Mouse (Mus musculus) macrophage (primary cell): ENCODE results near the gene Ciz1. TPM values are rescaled to one million over a fixed set of nuclear protein-coding genes. Genes with fewer than 3 reads are reported as not detected.

Source experiments
- H3K27ac ChIP-seq: fragments of 350-480 bp; formaldehyde crosslinking; 2 replicates; pipeline ENCODE4 v1.9.0; 2021
- H3K36me3 ChIP-seq: fragments of 350-480 bp; formaldehyde crosslinking; 2 replicates; pipeline ENCODE4 v1.9.0; 2021; ENCODE audit errors: inconsistent target
- H3K4me3 ChIP-seq: fragments of 350-480 bp; formaldehyde crosslinking; 2 replicates; pipeline ENCODE4 v1.9.0; 2021; ENCODE audit errors: inconsistent target
- H3K79me2 ChIP-seq: fragments of 350-480 bp; formaldehyde crosslinking; 2 replicates; pipeline ENCODE4 v1.9.0; 2021; ENCODE audit errors: inconsistent target
- WGBS: methylation state at CpG from one replicate; pipeline ENCODE4 v1.1.7; 2026; ENCODE audit warnings: inconsistent platforms; ENCODE audit not compliant: missing documents; 5-methylcytosine and 5-hydroxymethylcytosine counted together
- polyA plus RNA-seq: library from polyadenylated mRNA; stranded (reverse); fragments of 250-400 nt; gene quantifications from 3 replicates; pipeline ENCODE4 v1.2.4, GENCODE M21; 2018; ENCODE audit warnings: inconsistent platforms

The Ciz1 gene
- polyA plus RNA-seq, 1 experiment from 2014 or later = 118 TPM

DNA sequence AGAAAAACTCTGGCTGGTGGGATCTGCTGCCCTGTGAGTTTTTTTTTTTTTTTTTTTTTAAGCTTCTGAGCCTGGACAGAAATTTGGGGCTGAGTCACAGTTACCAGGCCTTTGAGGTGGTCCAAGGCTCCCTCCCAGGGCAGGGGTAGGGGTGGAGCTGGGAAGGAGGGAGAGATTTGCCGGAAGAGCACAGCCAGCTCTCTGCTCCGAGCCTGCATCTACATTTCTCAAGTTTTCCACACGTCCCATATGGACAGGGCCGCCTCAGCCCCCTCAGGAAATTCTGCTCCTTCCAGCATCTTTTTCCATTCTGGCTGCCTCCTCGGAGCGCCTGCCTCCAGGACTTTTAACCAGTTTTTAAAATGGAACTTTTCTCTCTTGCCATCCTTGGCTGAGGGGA, 22.6 kb upstream of the Ciz1 start:
- H3K4me3 ChIP-seq = no peak overlapping the region
- H3K79me2 ChIP-seq = no peaks in the 10 kb centered on the region
- no peak overlapping the region for H3K27ac ChIP-seq
- 86% methylated on average over 6 of the region's 6 CpGs for WGBS
- H3K36me3 ChIP-seq = no peaks in the 10 kb centered on the region

DNA sequence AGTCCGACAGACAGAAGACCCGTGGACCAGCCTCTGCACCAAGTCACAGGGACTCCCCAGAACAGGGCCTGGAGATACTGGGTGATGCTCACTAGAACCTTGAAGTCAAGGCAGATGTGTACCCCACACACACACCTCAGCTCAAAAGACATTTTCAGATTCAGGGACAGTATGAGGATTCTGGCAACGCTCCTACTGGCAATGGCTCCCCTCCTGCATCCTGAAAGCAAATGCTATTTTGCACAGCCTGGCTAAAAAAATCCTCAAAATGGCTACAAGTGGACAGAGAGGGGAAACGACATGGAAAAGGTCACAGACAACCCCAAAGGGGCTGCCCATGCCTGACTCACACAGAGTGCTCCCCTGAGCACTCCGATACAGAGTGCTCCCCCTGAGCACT, 20.0 kb upstream of the Ciz1 start:
- H3K4me3 ChIP-seq = no peak overlapping the region
- no peak overlapping the region for H3K27ac ChIP-seq
- H3K36me3 ChIP-seq = no peaks in the 10 kb centered on the region
- no peaks in the 10 kb centered on the region for H3K79me2 ChIP-seq
- 73% methylated on average over 4 of the region's 5 CpGs for WGBS

DNA sequence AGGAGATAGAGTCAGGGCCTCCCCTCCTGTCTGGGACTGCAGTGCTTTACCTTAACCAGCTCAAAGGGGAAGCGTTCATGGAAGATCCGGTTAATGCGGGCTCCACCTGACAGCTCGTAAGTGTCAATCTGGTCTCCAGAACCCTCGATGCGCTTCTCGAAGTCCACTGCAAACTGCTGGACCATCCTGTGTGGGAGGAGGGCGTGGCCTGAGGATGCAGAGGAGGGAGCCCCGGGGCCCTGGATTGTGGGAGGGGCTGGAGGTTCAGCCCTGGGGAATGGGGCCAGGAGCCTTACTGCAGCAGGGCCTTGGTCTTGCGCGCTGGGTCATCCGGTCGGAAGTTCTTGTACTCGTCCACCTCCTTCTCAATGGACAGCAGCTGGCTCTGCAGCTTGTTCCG, 16.2 kb upstream of the Ciz1 start:
- Histone ChIP-seq H3K79me2 (no peaks in the 10 kb centered on the region), H3K36me3 (no peaks in the 10 kb centered on the region), H3K4me3 (no peak overlapping the region), H3K27ac (no peak overlapping the region)
- WGBS = 50% methylated on average over 15 of the region's 15 CpGs

DNA sequence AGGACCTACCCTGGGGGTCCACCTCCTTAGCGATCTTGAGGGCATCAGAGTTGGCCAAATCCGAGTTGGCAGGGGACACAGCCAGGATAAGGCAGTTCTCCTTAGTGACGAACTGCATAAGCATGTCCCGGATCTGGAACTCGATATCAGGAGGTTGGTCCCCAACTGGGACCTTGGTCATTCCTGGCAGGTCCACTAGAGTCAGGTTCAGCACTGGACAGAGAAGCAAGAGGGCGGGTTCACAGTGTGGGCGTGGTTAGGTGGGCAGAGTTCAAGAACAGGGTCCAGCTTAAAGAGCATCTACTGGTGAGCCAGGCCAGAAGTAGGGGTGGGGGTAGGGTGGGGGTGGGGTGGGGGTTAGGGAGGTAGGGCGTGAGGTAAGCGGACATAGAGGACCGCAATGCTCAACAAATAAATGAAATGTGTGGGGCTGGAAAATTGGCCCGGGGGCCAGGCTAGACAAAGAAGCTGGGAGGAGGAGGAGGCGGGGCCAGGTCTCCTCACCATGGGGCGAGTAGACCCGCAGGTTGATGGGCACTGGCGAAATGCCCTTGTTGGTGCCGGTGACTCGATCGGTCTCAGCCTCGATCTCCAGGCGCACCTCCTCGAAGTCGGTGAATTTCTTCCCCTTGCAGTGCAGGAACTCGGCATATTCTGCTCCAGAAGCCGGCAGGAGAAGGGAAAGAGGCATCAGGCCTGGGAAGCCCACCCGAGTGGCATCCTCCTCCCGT, 12.1 kb upstream of the Ciz1 start:
- Histone ChIP-seq H3K27ac (no peak overlapping the region), H3K4me3 (no peak overlapping the region)

DNA sequence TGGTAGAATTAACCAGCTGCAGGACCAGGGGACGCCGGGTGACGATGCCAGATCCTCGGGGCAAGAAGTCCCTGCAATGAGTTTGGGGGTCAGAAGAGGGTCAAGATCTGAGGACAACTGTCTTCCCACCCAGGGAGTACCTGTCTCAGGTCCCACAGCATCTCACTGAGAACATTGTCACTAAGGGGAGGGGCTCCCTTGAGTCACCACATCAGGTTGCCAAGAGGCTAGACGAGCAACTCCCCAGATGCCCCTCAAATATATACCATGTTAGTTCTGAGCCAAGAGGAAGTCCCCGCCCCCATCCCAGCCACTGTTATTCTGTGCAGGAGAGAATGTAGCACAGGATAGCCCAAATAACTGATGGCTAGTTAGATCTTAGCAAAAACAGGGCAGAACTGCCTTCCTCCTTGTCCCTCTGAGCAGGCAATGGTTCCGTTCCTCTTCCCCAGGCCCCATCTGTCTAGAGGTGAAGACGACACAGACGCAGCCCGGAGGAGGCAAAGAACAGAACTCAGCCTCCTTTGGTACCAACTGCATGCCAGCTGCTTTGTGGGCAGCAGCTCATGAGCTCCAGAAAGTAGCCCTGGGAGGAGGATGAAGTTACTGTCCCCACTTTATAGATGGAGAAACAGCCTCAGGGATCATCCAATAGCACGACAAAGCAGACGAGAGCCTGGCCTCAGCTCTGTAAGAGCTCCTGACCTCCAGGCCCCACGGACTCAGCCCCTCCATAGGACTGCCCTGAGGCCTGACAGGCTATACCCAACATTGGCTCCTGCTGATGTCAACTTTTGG, 11.1 kb upstream of the Ciz1 start:
- no peaks in the 10 kb centered on the region for H3K79me2 ChIP-seq
- 82% methylated on average over 13 of the region's 13 CpGs for WGBS
- H3K27ac ChIP-seq = no peak overlapping the region
- H3K4me3 ChIP-seq = no peak overlapping the region
- no peaks in the 10 kb centered on the region for H3K36me3 ChIP-seq

More for the DNA sequence above, 12.1 kb upstream of the Ciz1 start:
- Histone ChIP-seq H3K79me2 (no peaks in the 10 kb centered on the region), H3K36me3 (no peaks in the 10 kb centered on the region)
- 53% methylated on average over 23 of the region's 26 CpGs for WGBS

DNA sequence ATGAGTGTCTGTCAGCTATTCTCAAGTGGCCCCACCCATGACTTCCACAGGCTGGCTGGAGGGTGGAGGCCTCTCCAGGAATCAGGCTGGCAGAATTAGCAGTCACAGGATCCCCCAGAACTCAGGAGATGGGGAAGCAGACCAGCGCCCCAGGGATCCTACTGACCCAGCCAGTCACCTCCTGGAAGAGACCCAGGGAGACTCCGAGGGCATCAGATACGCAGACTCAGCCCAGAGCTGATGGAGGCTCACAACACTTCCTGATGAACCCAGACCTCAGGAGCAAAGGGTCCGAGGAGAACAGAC, 10.5 kb upstream of the Ciz1 start:
- WGBS = 88% methylated on average over 4 of the region's 4 CpGs
- Histone ChIP-seq H3K79me2 (no peaks in the 10 kb centered on the region), H3K27ac (no peak overlapping the region), H3K4me3 (no peak overlapping the region), H3K36me3 (no peaks in the 10 kb centered on the region)

DNA sequence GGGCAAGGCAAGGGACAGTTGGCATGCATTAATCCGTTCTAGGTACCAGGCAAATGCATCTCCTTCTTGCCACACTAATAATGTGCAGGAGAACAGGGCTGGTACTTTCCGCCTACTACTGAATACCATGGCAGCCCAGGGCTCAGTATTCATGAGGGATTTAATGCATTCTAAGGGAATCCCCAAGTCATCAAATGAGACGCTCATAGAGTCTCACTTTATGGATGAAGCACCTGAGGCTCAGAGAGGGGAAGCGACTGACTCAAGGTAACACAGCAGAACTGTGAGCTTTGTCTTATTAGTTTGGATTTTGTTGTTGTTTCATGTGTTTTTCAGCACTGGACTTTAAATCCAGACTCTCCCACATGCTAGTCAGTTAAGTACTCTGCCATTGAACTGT, 10.1 kb upstream of the Ciz1 start:
- H3K27ac ChIP-seq = no peak overlapping the region
- 96% methylated on average over 4 of the region's 4 CpGs for WGBS
- no peaks in the 10 kb centered on the region for H3K79me2 ChIP-seq
- H3K36me3 ChIP-seq = no peaks in the 10 kb centered on the region
- H3K4me3 ChIP-seq = no peak overlapping the region

DNA sequence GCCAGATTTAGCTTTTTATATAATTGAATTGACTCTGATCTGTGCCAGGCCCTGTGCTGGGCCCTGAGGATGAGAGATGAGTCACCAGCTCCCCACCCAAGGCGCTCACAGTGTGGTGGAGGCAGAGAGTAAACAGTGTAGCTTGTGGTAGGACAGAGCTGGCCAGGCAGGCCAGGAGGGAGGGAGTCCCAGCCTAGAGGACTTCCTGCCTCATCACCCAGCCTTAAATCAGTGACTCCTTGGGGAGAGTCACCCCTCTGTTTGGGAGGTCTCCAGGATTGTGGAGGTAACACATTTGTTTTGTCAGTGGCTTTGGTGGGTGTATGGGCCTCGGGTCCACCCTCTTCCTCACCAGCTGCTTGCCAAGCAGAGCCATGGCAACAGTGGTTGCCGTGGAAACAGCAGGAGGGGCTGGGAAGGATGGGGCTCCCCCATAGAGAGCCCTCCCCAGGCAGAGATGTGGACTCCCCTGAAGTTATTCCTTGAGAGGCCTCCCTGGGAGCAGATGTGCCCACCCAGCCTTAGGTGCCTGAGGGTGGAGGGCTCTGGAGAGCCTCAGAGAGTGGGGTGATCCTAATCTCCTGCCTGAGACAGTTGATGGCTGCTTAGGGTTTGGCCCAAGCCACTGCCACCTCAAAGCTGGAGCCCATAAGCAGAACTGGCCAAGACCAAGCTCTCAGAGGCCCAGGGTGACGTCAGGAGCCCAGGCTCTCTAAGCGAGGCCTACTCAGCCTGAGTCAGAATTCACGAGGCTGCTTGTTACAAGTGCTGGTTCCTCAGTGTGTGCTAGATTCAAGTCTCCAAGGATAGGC, 9.4 kb upstream of the Ciz1 start:
- Histone ChIP-seq H3K4me3 (no peak overlapping the region), H3K79me2 (no peaks in the 10 kb centered on the region), H3K27ac (peak overlapping the region; percentile 43), H3K36me3 (no peaks in the 10 kb centered on the region)
- WGBS = 79% methylated on average over 6 of the region's 6 CpGs

DNA sequence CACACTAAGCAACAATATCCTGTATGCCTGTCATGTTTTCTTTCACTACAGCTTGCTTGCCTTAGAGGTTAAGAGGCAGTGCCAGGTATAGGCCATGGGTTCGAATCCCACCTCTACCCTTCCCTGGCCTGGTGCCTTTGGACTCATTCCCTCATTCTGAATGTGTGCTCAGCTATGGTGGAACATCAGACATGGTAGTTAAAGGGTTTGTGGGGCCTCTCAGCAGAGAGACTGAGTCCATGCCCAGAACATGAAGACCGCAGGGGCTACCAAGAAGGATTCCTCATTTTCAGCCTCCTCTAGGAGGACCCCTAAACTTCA, 8.8 kb upstream of the Ciz1 start:
- Histone ChIP-seq H3K4me3 (no peak overlapping the region), H3K27ac (0 out of 2 replicates have a peak overlapping the region, but pooled peaks have one; percentile 43), H3K79me2 (no peaks in the 10 kb centered on the region), H3K36me3 (no peaks in the 10 kb centered on the region)
- WGBS = 100% methylated on average over 2 of the region's 2 CpGs

DNA sequence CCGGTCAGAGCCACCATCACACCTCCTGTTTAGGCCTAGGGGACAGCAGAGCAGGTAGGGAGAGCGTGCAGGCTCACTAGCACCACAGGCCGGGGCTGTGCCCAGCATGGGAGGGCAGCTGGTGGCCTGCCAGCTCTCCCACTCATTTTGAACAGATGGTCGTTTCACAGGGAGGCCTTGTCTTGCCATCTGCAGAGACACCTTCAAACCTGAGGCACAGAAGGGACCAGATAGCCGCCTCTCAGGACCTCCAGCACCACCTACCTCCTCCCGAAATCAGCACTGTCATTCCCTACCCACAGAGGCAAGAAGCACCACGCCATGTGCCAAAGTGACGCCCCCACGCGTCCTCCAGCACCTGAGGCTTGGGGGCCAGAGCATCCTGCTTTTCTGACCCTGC, 8.1 kb upstream of the Ciz1 start:
- 77% methylated on average over 10 of the region's 10 CpGs for WGBS
- Histone ChIP-seq H3K4me3 (no peak overlapping the region), H3K27ac (no peak overlapping the region), H3K36me3 (no peaks in the 10 kb centered on the region), H3K79me2 (no peaks in the 10 kb centered on the region)

DNA sequence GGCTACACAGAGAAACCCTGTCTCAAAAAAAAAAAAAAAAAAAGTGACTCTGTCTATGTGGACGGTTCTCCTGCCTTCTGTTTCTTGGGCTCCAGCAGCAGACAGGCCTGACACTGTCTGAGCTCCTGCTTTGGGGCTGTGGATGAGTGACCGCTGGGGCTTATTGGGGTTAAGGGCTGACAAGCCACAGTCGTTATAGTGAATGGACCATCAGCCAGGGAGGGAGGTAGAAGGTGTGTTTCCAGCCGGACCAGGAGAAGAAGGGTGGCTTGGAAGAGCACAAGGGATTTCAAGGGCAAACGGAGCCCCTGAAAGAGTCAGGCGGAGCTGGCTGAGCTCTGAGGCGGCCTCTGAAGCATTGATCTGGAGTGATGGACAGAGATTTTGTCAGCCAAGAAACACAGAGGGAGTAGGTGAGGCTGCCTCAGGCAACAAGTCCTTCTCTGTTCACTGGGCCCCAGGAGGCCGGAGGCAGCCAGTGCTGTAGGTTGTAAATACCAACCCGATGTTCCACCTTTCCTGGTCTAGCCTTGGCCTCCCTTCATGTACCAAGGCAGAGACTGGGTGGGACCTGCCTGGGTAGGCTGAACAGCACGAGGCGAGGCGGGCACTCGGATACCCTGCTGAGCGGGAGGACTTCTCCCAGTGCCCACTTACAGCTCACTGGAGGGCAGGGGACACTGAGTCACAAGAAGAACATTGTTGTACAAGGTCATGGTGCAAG, 7.4 kb upstream of the Ciz1 start:
- H3K79me2 ChIP-seq = no peaks in the 10 kb centered on the region
- H3K4me3 ChIP-seq = no peak overlapping the region
- no peak overlapping the region for H3K27ac ChIP-seq
- no peaks in the 10 kb centered on the region for H3K36me3 ChIP-seq
- 78% methylated on average over 14 of the region's 14 CpGs for WGBS

DNA sequence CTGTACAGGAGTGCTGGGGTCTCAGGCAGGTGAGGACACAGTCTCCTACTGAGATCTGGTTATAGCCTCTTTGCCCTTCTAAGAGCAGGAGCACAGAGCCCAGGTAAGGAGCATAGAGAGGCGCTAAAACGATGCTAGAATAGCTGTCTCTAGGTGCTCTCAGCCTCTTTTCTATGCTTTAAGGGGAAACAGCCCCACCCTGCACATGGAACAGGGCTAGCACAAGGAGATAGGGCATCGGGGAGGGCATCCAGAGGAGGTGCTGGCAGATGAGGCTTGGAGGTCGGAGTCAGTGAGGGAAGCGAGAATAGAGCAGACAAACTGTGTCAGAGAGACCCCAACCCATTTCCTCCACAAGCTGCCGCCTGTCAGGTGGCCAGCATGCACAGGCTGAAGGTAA, 5.1 kb upstream of the Ciz1 start:
- no peaks in the 10 kb centered on the region for H3K36me3 ChIP-seq
- no peaks in the 10 kb centered on the region for H3K79me2 ChIP-seq
- whole genome bisulfite sequencing = 83% methylated on average over 6 of the region's 6 CpGs
- H3K4me3 ChIP-seq = no peak overlapping the region
- no peak overlapping the region for H3K27ac ChIP-seq

DNA sequence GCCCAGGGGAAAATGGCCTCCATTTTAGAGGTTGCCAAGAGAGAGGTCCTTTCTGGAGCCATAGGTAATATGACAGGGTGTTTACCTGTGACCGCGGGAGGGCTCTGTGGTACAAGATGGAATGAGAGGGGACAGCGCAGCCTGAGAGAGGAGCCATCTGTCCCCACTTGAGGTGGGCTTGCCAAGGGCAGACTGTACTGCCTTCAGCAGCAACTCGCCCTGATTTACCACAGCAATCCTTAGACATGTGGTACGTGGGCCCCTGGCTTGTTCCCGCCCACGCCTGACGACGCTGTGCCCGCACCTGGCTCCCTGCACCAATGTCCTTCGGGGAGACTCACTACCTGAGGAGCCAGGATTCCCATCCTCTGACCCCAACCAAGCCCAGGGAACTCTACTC, 3.8 kb upstream of the Ciz1 start:
- Histone ChIP-seq H3K4me3 (no peak overlapping the region), H3K36me3 (no peaks in the 10 kb centered on the region), H3K27ac (no peak overlapping the region), H3K79me2 (no peaks in the 10 kb centered on the region)
- WGBS = 96% methylated on average over 7 of the region's 11 CpGs

DNA sequence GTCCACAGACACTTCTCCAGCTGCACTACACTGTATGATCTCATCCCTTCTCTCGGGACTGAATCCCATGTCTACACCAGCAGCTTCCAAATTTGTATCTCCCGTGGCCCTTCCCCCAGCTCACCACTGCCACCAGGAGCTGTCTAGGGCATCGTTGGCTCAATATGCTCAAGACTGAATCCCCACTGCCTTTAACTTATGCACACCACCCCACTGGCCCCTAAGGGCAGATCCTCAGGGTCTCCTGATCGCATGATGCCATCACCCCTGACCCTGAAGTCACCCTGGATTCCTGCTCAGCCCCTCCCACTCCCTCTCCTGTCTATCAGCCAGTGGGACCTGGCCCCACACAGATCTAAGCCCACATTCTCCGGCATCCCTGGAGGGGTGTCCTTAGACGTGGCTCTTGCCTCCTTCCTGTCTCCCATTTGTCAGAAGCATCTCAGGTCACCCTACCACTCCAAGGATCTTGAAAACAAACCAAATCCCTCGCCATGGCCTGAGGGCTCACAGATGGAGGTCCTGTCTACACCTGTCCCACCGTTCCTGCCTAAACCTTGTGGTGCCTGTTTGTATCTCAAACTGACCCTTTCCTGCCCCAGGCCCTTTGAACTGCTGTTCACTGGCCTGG, 2.4 kb upstream of the Ciz1 start:
- Histone ChIP-seq H3K27ac (no peak overlapping the region), H3K36me3 (no peaks in the 10 kb centered on the region), H3K4me3 (no peak overlapping the region), H3K79me2 (no peaks in the 10 kb centered on the region)
- WGBS = 75% methylated on average over 8 of the region's 8 CpGs
